ENCODE assay signal across 9 mouse cellular contexts in the genomic region with DNA sequence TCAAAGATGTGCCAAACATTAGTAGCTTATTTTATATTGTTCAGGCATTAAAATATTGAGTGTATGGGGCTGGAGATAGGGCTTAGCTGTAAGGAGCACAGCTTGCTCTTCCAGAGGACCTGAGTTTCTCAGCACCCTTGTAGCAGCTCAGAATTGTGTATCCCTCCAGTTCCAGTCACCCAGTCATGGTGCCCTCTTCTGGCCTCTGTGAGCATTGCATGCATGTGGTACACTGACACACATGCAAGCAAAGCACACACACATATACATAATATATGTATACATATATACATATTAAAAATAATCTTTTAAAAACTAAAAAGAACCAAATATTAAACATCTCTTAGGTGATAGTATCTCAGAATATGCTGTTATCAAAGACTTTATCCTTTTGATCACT. TPM values are rescaled to one million over a fixed set of nuclear protein-coding genes. Genes with fewer than 3 reads are reported as not detected.
A peak's percentile ranks its signal among the peaks of the same experiment; 100 is the strongest.
DNase-seq lines count a peak whose midpoint lies in the region; ATAC-seq and TF ChIP-seq lines count a peak whose summit lies in the region.
"Had no signal": no experiment of that assay in that cellular context is flagged by ENCODE, and none has a peak within 500 bp of the region (broad histone marks: within the 10 kb centered on the region; RNA-seq: fewer than 3 reads in every experiment).

No protein-coding gene starts in this region.

- H3K4me2 ChIP-seq in heart, embryonic 11.5 days = no peak overlapping the region
- no peak overlapping the region for H3K4me2 ChIP-seq in kidney, postnatal 0 days (ENCODE audit: low read length)
- no peak overlapping the region for H3K4me2 ChIP-seq in midbrain, postnatal 0 days (ENCODE audit: low read depth, low read length, poor library complexity, severe bottlenecking)
- H3K4me2 ChIP-seq: lung, embryonic 15.5 days had no signal

- H3K36me3 ChIP-seq in heart, embryonic 11.5 days (ENCODE audit: control insufficient read depth, insufficient read depth, low read length) = peaks cover 17% of the 10 kb centered on the region
- H3K36me3 ChIP-seq in embryonic facial prominence, embryonic 10.5 days (replicated peaks) = peaks cover 80% of the 10 kb centered on the region
- peaks cover 36% of the 10 kb centered on the region for H3K36me3 ChIP-seq in kidney, postnatal 0 days (ENCODE audit: insufficient read depth, low read length)
- peaks cover 31% of the 10 kb centered on the region for H3K36me3 ChIP-seq in midbrain, postnatal 0 days (ENCODE audit: insufficient read depth, low read length)

- no peak overlapping the region for H3K9ac ChIP-seq in heart, embryonic 11.5 days (ENCODE audit: low read depth, low read length)
- H3K9ac ChIP-seq in kidney, postnatal 0 days (ENCODE audit: low read depth, low read length) = no peak overlapping the region
- H3K9ac ChIP-seq in midbrain, postnatal 0 days (replicated peaks; ENCODE audit: low read length, poor library complexity, severe bottlenecking) = no peak overlapping the region
- H3K9ac ChIP-seq: lung, embryonic 15.5 days had no signal

- H3K27me3 ChIP-seq in heart, embryonic 11.5 days (ENCODE audit: control insufficient read depth, insufficient read depth, low read length) = no peaks in the 10 kb centered on the region
- no peaks in the 10 kb centered on the region for H3K27me3 ChIP-seq in embryonic facial prominence, embryonic 10.5 days (replicated peaks; ENCODE audit: low read depth, poor library complexity, severe bottlenecking)
- no peaks in the 10 kb centered on the region for H3K27me3 ChIP-seq in kidney, postnatal 0 days (ENCODE audit: insufficient read depth, low read length)
- no peaks in the 10 kb centered on the region for H3K27me3 ChIP-seq in midbrain, postnatal 0 days (ENCODE audit: insufficient read depth, low read length)
- H3K27me3 ChIP-seq: lung, embryonic 15.5 days had no signal

- no peak overlapping the region for H3K27ac ChIP-seq in heart, embryonic 11.5 days (ENCODE audit: low read depth, low read length)
- H3K27ac ChIP-seq in embryonic facial prominence, embryonic 10.5 days (replicated peaks) = no peak overlapping the region
- no peak overlapping the region for H3K27ac ChIP-seq in kidney, postnatal 0 days
- no peak overlapping the region for H3K27ac ChIP-seq in midbrain, postnatal 0 days (ENCODE audit: low read depth, low read length)
- H3K27ac ChIP-seq: lung, embryonic 15.5 days had no signal

- peak; percentile 77 for TF ChIP-seq CTCF in kidney, postnatal 0 days (IDR thresholded peaks at IDR 0.05; ENCODE audit: low read depth)
- peak; percentile 80 for TF ChIP-seq CTCF in midbrain, postnatal 0 days (IDR thresholded peaks at IDR 0.05)

- ATAC-seq in heart, embryonic 11.5 days (replicated peaks; ENCODE audit: insufficient number of reproducible peaks, low FRiP score, low TSS enrichment) = no peak
- ATAC-seq in activated CD4-positive, CD25-positive, alpha-beta regulatory T cell, adult 4 months = peak; percentile 46
- ATAC-seq in kidney, postnatal 0 days (replicated peaks; ENCODE audit: low FRiP score, low read depth) = no peak
- no peak for ATAC-seq in midbrain, postnatal 0 days (ENCODE audit: low FRiP score)

- H3K9me3 ChIP-seq in heart, embryonic 11.5 days (replicated peaks; ENCODE audit: control insufficient read depth, low read length) = no peaks in the 10 kb centered on the region
- no peaks in the 10 kb centered on the region for H3K9me3 ChIP-seq in embryonic facial prominence, embryonic 10.5 days
- no peaks in the 10 kb centered on the region for H3K9me3 ChIP-seq in kidney, postnatal 0 days (replicated peaks; ENCODE audit: low read length)
- H3K9me3 ChIP-seq in midbrain, postnatal 0 days (ENCODE audit: low read length) = no peaks in the 10 kb centered on the region
- H3K9me3 ChIP-seq: lung, embryonic 15.5 days had no signal

- peak; percentile 33 to 79 for DNase-seq in heart, adult 18-20 months
- peak; percentile 74 for DNase-seq in 416B (ENCODE audit: low read depth)
- peak; percentile 67 for DNase-seq in embryonic facial prominence, embryonic 10.5 days (ENCODE audit: low spot score)
- peak; percentile 61 for DNase-seq in kidney, postnatal 0 days (ENCODE audit: low spot score)
- peak; percentile 49 for DNase-seq in midbrain, postnatal 0 days (ENCODE audit: low spot score)
- DNase-seq in thymus, postnatal 25 days = peak; percentile 74

- no peak overlapping the region for H3K4me3 ChIP-seq in heart, embryonic 11.5 days (ENCODE audit: low read depth, low read length)
- H3K4me3 ChIP-seq in embryonic facial prominence, embryonic 10.5 days = no peak overlapping the region
- H3K4me3 ChIP-seq in kidney, postnatal 0 days (replicated peaks; ENCODE audit: low read depth, low read length) = no peak overlapping the region
- H3K4me3 ChIP-seq in midbrain, postnatal 0 days (ENCODE audit: low read depth, low read length) = no peak overlapping the region
- H3K4me3 ChIP-seq: lung, embryonic 15.5 days had no signal

- no peaks in the 10 kb centered on the region for H3K4me1 ChIP-seq in heart, embryonic 11.5 days (ENCODE audit: control insufficient read depth, insufficient read depth, low read length)
- no peaks in the 10 kb centered on the region for H3K4me1 ChIP-seq in embryonic facial prominence, embryonic 10.5 days
- no peaks in the 10 kb centered on the region for H3K4me1 ChIP-seq in kidney, postnatal 0 days (replicated peaks; ENCODE audit: insufficient read depth, low read length)
- no peaks in the 10 kb centered on the region for H3K4me1 ChIP-seq in midbrain, postnatal 0 days (ENCODE audit: insufficient read depth, low read length)
- H3K4me1 ChIP-seq: lung, embryonic 15.5 days had no signal

RNA-seq across cellular contexts. Expression of gene Nrd1, which starts 35.9 kb away (rescaled TPM):
- total RNA-seq in heart, adult 18-20 months (2021) = 100 to 1,000 TPM; 116 to 141 TPM
- polyA plus RNA-seq in heart, embryonic 11.5 days (2014; fragmentation: Nextera tagmentation; extraction: Ambion mirVana) = 42.5 and 46.6 TPM in 2 replicates
- 10 to 100 TPM; 44.1 to 47.8 TPM for polyA plus RNA-seq in activated CD4-positive, CD25-positive, alpha-beta regulatory T cell, adult 4 months (2017; shearing (Covaris generic))
- 76.7 and 78.6 TPM in 2 replicates for polyA plus RNA-seq in embryonic facial prominence, embryonic 10.5 days (2016; fragmentation: Nextera tagmentation; extraction: Ambion mirVana)
- 43.5 and 45.1 TPM in 2 replicates for polyA plus RNA-seq in kidney, postnatal 0 days (2015; fragmentation: Nextera tagmentation; extraction: Ambion mirVana)
- total RNA-seq in midbrain, postnatal 0 days (2014; rRNA removed) = 63.8 and 64.6 TPM in 2 replicates
- polyA plus RNA-seq in midbrain, postnatal 0 days (2015; fragmentation: Nextera tagmentation; extraction: Ambion mirVana) = 46.0 and 61.4 TPM in 2 replicates
